Mouse (Mus musculus) megakaryocyte, embryonic 14.5 days (primary cell): ENCODE data around the gene Gcnt4. TPM values are rescaled to one million over a fixed set of nuclear protein-coding genes. Genes with fewer than 3 reads are reported as not detected.

Source experiments
- H3K27me3 ChIP-seq: replicated peaks from 2 replicates; pipeline ENCODE3; 2012; ENCODE audit warnings: inconsistent platforms
- H3K36me3 ChIP-seq: replicated peaks from 2 replicates; pipeline ENCODE3; 2012; ENCODE audit warnings: low read length, inconsistent platforms, mixed read lengths
- H3K4me1 ChIP-seq: 2 replicates; pipeline ENCODE4 v1.6.1; 2012; ENCODE audit warnings: inconsistent platforms
- H3K4me3 ChIP-seq: replicated peaks from 2 replicates; pipeline ENCODE3; 2012; ENCODE audit warnings: moderate library complexity, mild to moderate bottlenecking, inconsistent platforms
- H3K9me3 ChIP-seq: 2 replicates; pipeline ENCODE4 v1.6.1; 2012; ENCODE audit warnings: inconsistent platforms
- FLI1 ChIP-seq: IDR thresholded peaks from 2 replicates; pipeline ENCODE4 v1.6.1; 2012; ENCODE audit warnings: low read length, inconsistent platforms, mixed read lengths
- GATA1 ChIP-seq: IDR thresholded peaks from 3 replicates; pipeline ENCODE4 v1.6.1; 2012; ENCODE audit warnings: mixed read lengths, low read length, inconsistent platforms, borderline replicate concordance
- polyA plus RNA-seq: library from polyadenylated mRNA; stranded (reverse); fragments of >175 nt; gene quantifications from 2 replicates; pipeline ENCODE4 v1.2.3, GENCODE M21; 2012; ENCODE audit warnings: low replicate concordance; ENCODE audit not compliant: insufficient read depth

The Gcnt4 gene
- polyA plus RNA-seq, 1 experiment = not detected

DNA sequence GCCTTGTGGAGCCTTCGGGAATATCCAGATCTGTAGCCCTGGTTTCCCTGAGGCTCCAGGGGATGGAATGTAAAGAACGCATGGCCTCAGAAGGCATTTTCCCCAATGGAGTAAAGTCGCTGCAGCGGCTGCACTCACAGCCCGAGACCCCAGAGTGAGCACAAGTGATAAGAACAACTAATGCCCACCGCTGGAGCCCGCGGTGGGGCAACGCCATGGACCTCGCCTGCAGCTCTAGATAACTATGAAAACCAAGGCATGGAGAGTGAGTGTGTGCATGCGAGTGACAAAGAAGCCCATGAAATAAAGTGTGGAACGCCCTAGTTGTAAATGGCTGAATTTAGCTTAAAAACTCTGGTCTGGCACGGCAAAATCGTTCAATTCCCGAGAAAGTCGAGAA, 64.6 kb downstream of the Gcnt4 start:
- Histone ChIP-seq H3K27me3 (peaks cover 74% of the 10 kb centered on the region), H3K4me1 (peaks cover 14% of the 10 kb centered on the region), H3K36me3 (no peaks in the 10 kb centered on the region), H3K4me3 (no peak overlapping the region), H3K9me3 (peaks cover 17% of the 10 kb centered on the region)
- TF ChIP-seq FLI1 (no peak), GATA1 (no peak)

- H3K4me3 ChIP-seq = no peak overlapping the region
- no peak for TF ChIP-seq FLI1
- no peak for TF ChIP-seq GATA1
- H3K9me3 ChIP-seq = peaks cover 17% of the 10 kb centered on the region
- H3K4me1 ChIP-seq = peaks cover 8% of the 10 kb centered on the region
- peaks cover 66% of the 10 kb centered on the region for H3K27me3 ChIP-seq
- H3K36me3 ChIP-seq = no peaks in the 10 kb centered on the region
These were observed 65.6 kb downstream of the Gcnt4 start for GRCm38 (mm10) chr13:96990045-96990444.

DNA sequence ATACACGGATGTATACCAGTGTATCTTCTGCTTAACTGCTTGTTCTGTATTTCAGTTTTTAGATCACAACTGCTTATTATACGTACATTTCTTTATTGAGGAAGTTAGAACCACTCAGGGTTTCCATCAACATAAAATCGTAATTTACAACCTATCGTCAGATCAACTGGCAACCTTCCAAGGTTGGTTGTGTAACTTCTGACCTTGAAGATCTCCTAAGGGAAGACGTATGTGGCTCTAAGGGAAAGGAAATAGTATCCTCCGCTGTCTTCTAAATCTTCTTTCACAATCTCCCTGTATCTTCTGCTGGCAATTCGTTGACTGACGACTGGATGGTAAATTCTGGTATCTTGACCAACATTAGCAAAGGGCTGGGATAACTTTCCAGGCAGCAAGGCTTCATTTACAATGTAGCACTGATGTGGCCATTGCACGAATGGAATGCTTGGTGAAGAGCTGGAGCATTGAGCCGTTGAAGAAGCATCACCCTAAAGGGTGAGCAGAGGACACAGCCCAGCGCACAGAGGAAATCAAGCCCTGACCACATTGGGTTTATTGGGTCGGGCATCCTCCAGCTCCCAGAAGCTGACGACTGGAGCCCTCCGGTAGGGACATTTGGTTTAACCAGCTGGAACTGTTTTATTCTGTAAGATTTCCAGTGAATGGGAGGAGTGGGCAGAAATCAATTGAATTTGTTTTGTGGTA, 66.2 kb downstream of the Gcnt4 start:
- Histone ChIP-seq H3K4me1 (peaks cover 8% of the 10 kb centered on the region), H3K9me3 (peaks cover 17% of the 10 kb centered on the region), H3K4me3 (no peak overlapping the region), H3K27me3 (peaks cover 59% of the 10 kb centered on the region), H3K36me3 (no peaks in the 10 kb centered on the region)
- TF ChIP-seq GATA1 = no peak

- no peak for TF ChIP-seq GATA1
- TF ChIP-seq FLI1 = no peak
- no peaks in the 10 kb centered on the region for H3K36me3 ChIP-seq
- H3K27me3 ChIP-seq = peaks cover 44% of the 10 kb centered on the region
- peaks cover 12% of the 10 kb centered on the region for H3K9me3 ChIP-seq
- peaks cover 5% of the 10 kb centered on the region; the same call in 1 of the 2 replicates for H3K4me1 ChIP-seq
- H3K4me3 ChIP-seq = no peak overlapping the region
These were observed 69.0 kb downstream of the Gcnt4 start for GRCm38 (mm10) chr13:96993291-96993989.

DNA sequence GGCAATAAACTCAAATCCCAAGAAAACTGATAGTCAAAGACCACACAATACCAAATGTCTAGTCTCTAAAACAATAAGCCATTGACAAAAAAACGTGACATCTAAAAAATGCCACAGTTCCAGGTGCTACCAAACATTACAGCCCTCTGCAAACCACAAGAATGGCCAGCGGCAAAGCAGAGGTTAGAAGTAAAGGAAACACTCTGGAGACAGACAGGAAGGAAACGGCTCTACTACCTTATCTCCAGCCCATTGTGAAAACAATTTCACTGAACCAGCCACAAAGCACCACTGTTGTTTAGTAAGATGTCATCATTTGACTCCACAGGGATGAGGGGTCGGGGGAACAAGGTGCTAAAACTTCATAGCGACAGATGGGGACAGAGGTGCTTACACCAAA, 70.8 kb downstream of the Gcnt4 start:
- Histone ChIP-seq H3K4me3 (no peak overlapping the region), H3K9me3 (no peaks in the 10 kb centered on the region), H3K27me3 (peaks cover 43% of the 10 kb centered on the region), H3K36me3 (no peaks in the 10 kb centered on the region), H3K4me1 (peaks cover 5% of the 10 kb centered on the region; the same call in 1 of the 2 replicates)
- no peak for TF ChIP-seq GATA1

DNA sequence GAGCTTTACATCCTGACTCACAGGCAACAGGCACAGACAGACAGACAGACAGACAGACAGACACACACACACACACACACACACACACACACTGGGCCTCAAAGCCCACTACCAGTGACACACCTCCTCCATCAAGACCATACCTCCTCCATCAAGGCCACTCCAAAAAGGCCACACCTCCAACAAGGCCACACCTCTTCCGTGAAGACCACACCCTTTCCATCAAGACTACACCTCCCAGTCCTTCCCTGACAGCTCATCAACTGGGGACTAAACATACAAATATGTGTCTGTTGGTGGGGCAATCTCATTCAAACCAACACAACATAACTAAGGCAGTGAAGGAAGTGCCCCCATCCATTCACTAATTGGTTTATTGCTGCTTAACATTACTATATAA, 72.6 kb downstream of the Gcnt4 start:
- H3K36me3 ChIP-seq = no peaks in the 10 kb centered on the region
- TF ChIP-seq FLI1 (no peak), GATA1 (no peak)
- no peak overlapping the region for H3K4me3 ChIP-seq
- peaks cover 5% of the 10 kb centered on the region; the same call in 1 of the 2 replicates for H3K4me1 ChIP-seq
- H3K27me3 ChIP-seq = peaks cover 29% of the 10 kb centered on the region
- no peaks in the 10 kb centered on the region for H3K9me3 ChIP-seq

Other genes starting within 250 kb of the Gcnt4 start
- gene Ankrd31, start 176.4 kb upstream of the Gcnt4 start, polyA plus RNA-seq = not detected in 2 replicates
- not detected in 2 replicates for gene 1700029F12Rik, start 109.7 kb downstream of the Gcnt4 start, polyA plus RNA-seq
- 0.25 TPM in 1 of 2 replicates, not detected in the other for gene Fam169a, start 142.6 kb downstream of the Gcnt4 start, polyA plus RNA-seq
- 0.32 TPM in 1 of 2 replicates, not detected in the other for gene Gm6169, start 174.5 kb downstream of the Gcnt4 start, polyA plus RNA-seq
- 2.1 and 10.8 TPM in 2 replicates for gene Gfm2, start 213.2 kb downstream of the Gcnt4 start, polyA plus RNA-seq
- gene Nsa2, start 213.2 kb downstream of the Gcnt4 start, polyA plus RNA-seq = 4.6 and 17.8 TPM in 2 replicates